14 mouse cellular contexts compared by ENCODE assay signal in genomic region chr2:6395851-6396625, GRCm38 (mm10).
A peak's percentile ranks its signal among the peaks of the same experiment; 100 is the strongest.
DNase-seq lines count a peak whose midpoint lies in the region; ATAC-seq and TF ChIP-seq lines count a peak whose summit lies in the region.
"Had no signal": no experiment of that assay in that cellular context is flagged by ENCODE, and none has a peak within 500 bp of the region (broad histone marks: within the 10 kb centered on the region; RNA-seq: fewer than 3 reads in every experiment).

No protein-coding gene starts in this region.

- H3K27me3 ChIP-seq in kidney, adult 2 months (replicated peaks; ENCODE audit: control insufficient read depth, insufficient read depth, low read length) = no peaks in the 10 kb centered on the region
- no peaks in the 10 kb centered on the region for H3K27me3 ChIP-seq in liver, embryonic 13.5 days
- H3K27me3 ChIP-seq: forebrain, embryonic 15.5 days had no signal

- H3K36me3 ChIP-seq in kidney, adult 2 months (ENCODE audit: control insufficient read depth, insufficient read depth, low read length) = no peaks in the 10 kb centered on the region; the same call in 1 of the 2 replicates
- peaks cover 3% of the 10 kb centered on the region; the same call in 1 of the 2 replicates for H3K36me3 ChIP-seq in liver, embryonic 13.5 days
- H3K36me3 ChIP-seq: forebrain, embryonic 15.5 days had no signal

- H3K9ac ChIP-seq in liver, embryonic 13.5 days = no peak overlapping the region
- H3K9ac ChIP-seq: forebrain, embryonic 15.5 days had no signal

- peak overlapping the region; percentile 22 for H3K4me2 ChIP-seq in liver, embryonic 13.5 days
- H3K4me2 ChIP-seq: forebrain, embryonic 15.5 days had no signal

- no peak overlapping the region for H3K4me3 ChIP-seq in kidney, adult 2 months (ENCODE audit: insufficient read depth, low read depth, low read length)
- H3K4me3 ChIP-seq in liver, embryonic 13.5 days (replicated peaks) = no peak overlapping the region
- H3K4me3 ChIP-seq: forebrain, embryonic 15.5 days had no signal

- no peaks in the 10 kb centered on the region for H3K9me3 ChIP-seq in liver, embryonic 13.5 days (replicated peaks)
- H3K9me3 ChIP-seq: forebrain, embryonic 15.5 days had no signal

- TF ChIP-seq POLR2A in kidney, adult 2 months (IDR thresholded peaks at IDR 0.05; ENCODE audit: low read depth, low read length) = no peak

- H3K27ac ChIP-seq in kidney, adult 2 months (ENCODE audit: insufficient read depth, low read depth, low read length) = peak overlapping the region; percentile 60
- no peak overlapping the region for H3K27ac ChIP-seq in liver, embryonic 13.5 days
- H3K27ac ChIP-seq: forebrain, embryonic 15.5 days had no signal

- TF ChIP-seq CTCF in kidney, adult 2 months (conservative IDR thresholded peaks at IDR 0.05; ENCODE audit: insufficient read depth, insufficient read length, low read depth, low read length) = no peak

- peak; percentile 93 for ATAC-seq in CD4-positive, CD25-positive, alpha-beta regulatory T cell, adult 4 months
- ATAC-seq in liver, embryonic 13.5 days (ENCODE audit: low read depth) = peak; percentile 52
- ATAC-seq in monocyte, adult 5-6 weeks (replicated peaks; ENCODE audit: insufficient number of reproducible peaks, low FRiP score, low TSS enrichment, poor library complexity, severe bottlenecking) = no peak
- ATAC-seq: forebrain, embryonic 15.5 days; intestine, postnatal 0 days had no signal

- WGBS in kidney, adult 2 months = 56% methylated on average over 7 of the region's 7 CpGs
- 52% methylated on average over 7 of the region's 7 CpGs for WGBS in liver, embryonic 13.5 days (ENCODE audit: insufficient replicate concordance)

- H3K4me1 ChIP-seq in kidney, adult 2 months (ENCODE audit: control insufficient read depth, insufficient read depth, low read length) = peaks cover 10% of the 10 kb centered on the region; the same call in 1 of the 2 replicates
- H3K4me1 ChIP-seq in liver, embryonic 13.5 days (replicated peaks) = peaks cover 39% of the 10 kb centered on the region
- H3K4me1 ChIP-seq: forebrain, embryonic 15.5 days had no signal

- no peak for DNase-seq in kidney, adult 2 months
- no peak for DNase-seq in kidney, postnatal 14 days
- peak; percentile 79 for DNase-seq in CD4-positive helper T cell, adult 2 months (ENCODE audit: low read depth, low spot score)
- DNase-seq in liver, embryonic 13.5 days = no peak
- no peak for DNase-seq in testis, postnatal 14 days (ENCODE audit: low spot score)
- DNase-seq in left cerebral cortex, adult 8-10 months (ENCODE audit: low spot score in 2 of 2) = no peak
- DNase-seq: cerebellum, postnatal 36 days; gastrocnemius, postnatal 10 days; left cerebral cortex, postnatal 4 days; thymus, adult 2 months had no signal
